Mouse (Mus musculus): ENCODE data around the gene Rbm47. TPM values are rescaled to one million over a fixed set of nuclear protein-coding genes. Genes with fewer than 3 reads are reported as not detected.

Rbm47 gene
- total RNA-seq, 2 experiments from 2014 or later, result 1.5 to 5.4 TPM

DNA sequence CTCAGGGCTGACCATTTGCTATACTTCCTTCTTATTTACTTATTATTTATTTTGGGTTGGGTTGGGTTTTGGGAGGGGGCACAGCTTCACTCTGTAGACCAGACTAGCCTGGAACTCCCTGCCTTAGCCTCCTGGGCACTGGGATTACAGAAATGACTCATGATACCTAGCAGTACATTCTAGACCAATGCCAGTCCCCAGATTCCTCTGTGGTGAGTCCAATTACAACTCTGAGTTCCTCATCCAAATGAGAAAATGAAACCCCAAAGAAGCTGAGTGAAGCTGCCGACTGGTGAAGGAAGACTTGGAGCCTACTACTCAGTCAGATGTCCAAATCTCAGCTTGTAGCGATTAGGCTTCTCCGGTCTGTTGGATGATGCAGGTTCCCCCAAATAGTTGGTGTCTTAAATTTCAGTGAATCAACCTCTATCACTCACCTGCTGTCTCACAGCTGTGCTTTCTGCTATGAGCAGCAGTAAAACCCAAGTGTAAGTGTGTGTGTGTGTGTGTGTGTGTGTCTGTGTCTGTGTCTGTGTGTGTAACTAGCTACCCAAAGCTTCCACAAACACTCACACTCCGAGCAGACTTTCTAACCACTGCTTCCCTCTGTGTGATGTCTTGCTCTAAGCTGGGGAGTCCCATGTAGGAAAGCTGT is 84.5 kb downstream of the Rbm47 start:
- no peak for DNase-seq (ENCODE audit: low spot score in 2 of 2)

DNA sequence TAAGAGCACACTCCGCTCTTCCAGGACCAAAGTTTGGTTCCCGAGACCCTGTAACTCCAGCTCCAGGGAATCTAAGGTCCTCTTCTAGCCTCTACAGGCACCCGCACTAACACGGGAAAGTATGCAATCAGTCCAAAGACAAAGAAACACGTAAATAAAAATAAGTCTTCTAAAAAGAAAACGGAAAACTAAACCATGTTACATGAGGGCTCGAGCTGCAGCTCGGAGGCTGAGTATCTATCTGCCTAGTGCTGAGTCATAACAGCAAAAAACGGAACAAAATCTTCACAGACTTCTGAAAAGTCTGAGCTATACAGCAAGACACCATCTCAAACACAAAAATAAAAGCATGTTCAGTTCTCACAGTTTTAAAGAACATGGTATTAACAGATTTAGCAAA is 86.0 kb downstream of the Rbm47 start:
- DNase-seq (ENCODE audit: low spot score in 2 of 2), result no peak

DNA sequence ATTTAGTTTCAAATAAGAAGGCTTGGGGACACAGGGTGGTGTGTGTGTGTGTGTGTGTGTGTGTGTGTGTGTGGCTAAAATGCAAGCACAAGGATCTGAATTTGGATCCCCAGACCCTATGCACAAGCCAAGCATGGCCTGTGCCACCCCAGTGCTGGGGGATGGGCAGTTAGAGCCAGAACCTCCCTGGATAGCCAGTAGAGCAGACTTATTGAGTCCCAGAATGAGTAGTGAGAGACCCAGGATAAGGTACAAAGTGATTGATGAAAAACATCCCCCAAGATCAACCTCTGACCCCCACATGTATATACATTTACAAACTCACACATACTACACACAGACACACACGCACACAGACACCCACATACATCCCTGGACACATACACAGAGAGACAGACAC is 86.6 kb downstream of the Rbm47 start:
- no peak for DNase-seq (ENCODE audit: low spot score in 2 of 2)

DNA sequence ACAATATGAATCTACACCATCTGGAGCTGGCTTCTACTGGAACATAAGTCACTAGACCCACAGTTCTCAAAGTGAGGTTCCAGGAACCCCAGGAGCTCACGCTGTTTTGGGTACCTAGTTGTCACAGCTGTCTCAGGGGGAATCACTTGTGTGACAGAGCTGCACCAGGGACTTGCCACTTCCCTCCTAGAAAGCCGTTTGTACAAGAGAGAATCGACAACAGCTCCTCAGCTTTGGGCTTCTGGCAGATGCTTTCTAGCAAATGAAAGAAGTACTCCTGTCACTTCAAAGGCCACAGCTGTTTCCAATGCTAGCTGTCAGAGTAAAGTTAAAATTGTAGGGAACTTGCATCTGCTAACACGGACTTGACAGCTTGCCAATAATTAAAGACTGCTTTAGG is 87.4 kb downstream of the Rbm47 start:
- DNase-seq (ENCODE audit: low spot score in 2 of 2), result no peak

DNA sequence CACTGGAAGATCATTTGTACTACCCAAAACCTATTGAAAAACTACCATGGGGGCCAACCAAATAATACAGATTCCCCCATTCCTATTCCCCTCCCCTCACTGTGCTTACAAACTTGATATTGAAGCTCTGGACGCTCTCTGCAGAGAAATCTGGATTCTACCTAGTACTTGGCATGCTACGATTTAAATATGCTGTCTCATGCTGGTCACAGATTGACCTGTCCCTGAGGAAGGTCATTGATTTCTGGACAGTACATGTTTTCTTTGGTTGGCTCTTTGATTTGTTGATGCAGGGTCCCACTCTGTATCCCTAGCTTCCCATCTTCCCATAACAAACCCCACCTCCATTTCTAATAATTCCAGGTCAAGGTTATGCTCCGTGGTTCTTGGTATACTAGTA is 88.4 kb downstream of the Rbm47 start:
- DNase-seq (ENCODE audit: low spot score in 2 of 2), result no peak

DNA sequence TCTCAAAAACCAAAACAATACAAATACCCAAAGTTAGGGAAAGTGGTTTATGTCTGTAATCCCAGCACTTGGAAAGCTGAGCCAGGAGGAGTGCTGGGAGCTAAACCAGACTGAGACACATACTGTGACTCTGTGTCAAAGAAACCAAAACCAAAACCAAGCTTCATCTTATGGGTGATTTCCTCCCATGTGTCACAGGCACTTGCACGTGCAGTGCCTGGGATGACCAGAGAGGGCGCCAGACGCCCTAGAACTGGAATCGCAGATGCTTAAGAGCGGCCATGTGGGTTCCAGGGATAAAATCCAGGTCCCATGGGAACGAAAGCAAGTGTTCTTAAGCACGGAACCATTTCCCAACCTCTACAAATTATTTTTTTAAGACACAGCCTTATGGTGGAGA is 89.6 kb downstream of the Rbm47 start:
- DNase-seq (ENCODE audit: low spot score in 2 of 2), result peak in 1 of 2 experiments; percentile 16

DNA sequence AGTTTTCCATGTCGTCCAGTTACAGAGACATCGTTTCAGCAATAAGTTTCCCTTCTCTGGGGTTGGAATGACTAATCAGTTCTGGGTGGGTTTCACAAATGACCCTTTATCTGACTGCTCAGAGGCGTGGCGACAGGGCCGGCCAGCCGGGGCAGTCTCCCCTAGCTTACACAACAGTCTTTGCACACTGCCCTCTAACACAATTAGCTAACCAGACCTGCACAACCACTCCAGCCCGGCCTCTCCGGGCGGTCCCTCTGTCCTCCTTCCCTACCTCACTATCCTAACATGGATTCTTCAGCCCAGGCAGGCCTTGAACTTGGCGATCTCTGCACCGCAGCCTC is 90.7 kb downstream of the Rbm47 start:
- DNase-seq (ENCODE audit: low spot score in 2 of 2), result no peak

DNA sequence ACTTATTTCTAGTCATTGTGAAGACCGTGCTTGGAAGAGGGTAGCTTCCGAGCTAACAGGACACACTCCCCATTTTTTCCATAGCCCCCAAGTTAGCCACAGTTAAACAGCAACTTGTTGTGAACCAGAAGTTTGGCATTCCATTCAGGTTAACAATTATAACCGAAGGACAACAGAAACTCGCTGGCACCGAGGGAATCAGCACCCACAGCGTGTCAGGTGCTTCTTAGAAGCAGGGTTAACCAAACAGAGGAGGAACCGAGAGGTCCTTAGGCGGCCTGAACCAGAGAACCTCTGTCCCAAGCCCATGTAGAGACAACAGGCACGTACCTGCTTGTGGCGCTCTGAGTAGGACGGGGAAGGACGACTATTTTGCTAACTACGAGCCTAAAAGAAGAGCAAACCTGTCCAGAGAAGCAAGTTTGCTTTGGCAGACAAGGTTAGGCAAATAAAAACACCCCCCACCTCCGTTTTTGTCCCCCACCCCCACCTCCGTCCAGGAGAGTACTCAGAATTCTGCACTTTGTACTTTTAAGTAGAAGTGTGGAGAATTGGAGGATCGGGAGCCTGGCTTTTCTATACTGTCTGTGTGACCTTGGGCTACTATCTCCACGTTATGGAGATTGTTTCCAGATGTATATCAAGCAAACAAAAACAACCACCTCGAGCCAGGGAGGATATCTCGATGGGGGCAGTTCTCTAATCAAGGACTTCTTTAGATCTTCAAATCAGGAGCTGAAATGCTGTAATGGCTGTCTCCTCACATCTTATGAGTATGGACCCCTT is 91.3 kb downstream of the Rbm47 start:
- no peak for DNase-seq (ENCODE audit: low spot score in 2 of 2)

DNA sequence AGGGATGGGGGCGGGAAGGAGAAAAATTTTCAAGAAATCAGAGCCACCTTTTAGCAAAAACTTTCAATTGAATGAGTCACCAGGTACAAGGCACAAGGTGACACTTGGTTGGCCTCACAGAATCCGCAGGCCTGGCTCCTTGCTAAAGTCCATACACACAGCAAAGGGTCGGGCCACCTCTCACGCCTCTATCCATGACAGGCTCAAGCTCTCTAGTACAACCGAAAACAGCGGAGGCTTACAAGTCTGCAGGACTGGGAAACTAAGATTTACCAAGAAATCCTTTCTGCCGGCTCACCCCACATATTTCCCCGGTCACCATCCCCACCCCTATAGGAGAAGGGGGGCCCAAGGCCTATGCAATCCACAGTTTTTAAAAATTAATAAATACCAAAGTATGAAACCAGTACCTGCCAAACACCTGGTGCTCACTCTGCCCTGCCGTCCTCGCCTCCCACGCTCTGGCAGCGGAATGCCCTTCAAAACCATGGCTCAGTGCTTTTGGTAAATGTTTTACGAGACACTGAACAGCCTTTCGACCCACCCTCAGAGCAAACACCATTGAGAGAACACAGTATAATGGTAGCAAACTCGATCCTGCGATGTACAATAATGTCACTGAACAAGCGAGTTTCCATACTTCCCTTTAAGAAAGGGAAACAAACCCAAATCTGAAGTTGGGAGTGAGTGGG is 92.2 kb downstream of the Rbm47 start:
- DNase-seq (ENCODE audit: low spot score in 2 of 2), result no peak

DNA sequence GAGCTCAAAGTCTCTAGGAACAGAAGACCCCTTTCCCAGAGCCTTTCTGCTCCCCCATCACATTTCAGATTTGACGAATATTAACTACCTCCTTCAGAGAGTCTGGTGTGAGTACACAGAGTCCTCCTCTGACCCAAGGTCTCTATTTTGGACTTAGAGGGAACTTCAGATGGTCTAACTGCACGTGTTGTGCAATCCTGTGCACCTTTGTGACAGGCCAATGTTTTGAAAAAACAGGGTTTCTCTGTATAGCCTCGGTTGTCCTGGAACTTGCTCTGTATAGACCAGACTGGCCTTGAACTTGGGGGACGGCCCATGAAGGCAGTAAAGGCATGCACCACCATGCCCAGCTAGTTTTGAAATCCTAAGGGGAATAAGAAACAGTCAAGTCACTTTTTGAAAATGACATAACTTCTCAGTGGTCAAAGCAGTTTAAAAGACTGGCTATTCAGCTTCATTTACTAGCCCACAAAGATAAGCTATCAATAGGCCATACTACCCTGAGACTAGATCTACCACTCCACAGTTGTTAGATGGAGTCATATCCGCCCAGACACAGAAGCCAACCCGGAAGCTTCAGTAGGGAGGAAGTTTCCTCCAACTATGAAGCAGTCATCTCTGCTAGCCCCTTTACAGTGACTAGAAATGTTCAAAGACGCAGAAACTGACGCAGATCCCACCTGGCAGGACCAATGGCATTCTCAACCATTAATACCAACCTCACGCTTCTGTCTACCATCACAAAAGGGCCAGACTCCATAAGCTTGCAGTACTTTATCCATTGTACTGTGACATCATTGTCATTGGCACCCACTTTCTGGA is 93.3 kb downstream of the Rbm47 start:
- no peak for DNase-seq (ENCODE audit: low spot score in 2 of 2)

DNA sequence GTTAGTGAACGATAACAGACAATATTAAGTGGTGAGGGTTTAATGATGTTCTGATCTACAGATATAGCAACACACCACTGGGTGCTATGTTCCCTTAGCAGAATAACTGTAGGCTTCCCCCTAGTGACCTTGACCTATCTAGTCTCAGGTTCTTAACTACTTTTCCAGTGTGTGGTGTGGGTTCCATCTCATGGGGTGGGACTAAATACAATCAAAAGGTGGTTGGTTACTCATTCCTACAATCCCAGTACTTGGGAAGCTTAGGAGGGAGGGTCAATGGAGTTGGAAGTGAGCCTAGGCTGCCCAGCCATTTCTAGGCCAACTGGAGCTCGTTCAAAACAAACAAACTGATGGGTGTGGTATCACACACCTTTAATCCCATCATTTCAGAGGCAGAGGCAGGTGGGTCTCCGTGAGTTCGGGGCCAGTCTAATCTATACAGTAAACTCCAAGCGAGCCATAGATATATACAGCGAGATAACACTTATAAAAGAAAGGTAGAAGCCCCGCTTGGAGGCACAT is 94.4 kb downstream of the Rbm47 start:
- DNase-seq (ENCODE audit: low spot score in 2 of 2), result no peak

DNA sequence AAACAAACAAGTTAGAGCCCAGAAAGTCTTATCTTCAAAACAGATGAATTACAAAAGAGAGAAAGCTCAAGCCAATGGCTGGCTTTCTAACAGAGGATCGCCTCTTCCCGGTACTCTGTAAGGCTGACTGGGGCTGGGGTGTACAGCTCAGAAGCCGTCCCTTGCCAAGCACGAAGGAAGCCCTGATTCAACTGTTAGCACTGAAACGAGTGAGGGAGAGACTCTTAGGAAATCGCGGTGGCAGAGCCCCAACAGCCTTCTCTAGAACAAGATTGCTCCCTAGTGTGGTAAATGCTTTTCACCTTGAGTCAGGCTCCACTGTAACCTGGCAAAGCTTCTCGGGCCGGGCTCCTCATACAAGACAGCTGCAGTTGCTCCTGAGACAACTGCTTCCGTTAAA is 95.5 kb downstream of the Rbm47 start:
- no peak for DNase-seq (ENCODE audit: low spot score in 2 of 2)

DNA sequence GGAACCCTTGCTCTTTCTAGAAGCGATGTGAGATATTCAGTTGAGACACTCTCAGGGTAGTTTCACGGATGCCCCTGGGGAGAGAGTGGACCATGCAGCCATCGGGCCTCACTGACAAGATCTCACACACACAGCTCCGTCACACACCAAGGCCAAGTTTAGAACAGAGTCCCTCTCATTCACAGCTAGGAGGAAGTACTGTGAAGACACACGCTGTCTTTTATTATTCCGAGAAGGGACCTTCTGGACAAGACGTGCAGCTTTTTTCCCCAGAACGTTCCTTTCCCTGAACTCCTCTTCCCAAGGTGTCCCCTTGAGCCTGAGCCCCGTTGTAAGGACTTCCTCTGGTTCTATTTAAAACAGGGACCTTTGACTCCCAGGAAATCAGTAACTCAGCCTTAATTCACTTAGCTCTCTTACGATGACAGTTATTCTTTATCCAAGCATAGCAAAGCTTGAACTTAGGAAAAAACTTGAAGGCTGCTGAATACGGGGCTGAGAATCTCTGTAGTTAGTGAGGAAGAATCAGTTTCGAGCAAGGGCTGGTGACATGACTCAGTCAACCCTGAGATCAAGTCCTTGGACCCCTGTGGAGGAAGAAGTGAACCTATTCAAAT is 96.1 kb downstream of the Rbm47 start:
- DNase-seq (ENCODE audit: low spot score in 2 of 2), result no peak

DNA sequence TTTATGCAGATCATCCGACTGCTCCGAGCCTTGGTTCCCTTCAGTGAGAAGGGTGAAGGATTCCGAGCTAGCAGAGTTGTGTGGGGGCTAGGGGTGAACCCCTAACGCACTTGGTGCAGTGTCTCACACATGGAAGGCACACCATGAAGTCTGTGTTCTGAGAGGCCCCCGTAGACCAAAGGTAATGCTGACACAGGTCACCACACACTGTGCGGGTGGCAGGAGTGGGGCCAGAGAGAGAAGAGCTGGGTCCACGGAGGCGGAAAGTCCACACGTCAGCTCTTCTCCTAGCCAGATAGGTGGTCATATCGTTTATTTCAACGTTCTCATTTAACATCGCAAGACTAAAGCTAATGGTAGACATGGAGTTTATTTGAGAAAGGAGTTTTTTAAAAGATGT is 97.0 kb downstream of the Rbm47 start:
- DNase-seq (ENCODE audit: low spot score in 2 of 2), result no peak

DNA sequence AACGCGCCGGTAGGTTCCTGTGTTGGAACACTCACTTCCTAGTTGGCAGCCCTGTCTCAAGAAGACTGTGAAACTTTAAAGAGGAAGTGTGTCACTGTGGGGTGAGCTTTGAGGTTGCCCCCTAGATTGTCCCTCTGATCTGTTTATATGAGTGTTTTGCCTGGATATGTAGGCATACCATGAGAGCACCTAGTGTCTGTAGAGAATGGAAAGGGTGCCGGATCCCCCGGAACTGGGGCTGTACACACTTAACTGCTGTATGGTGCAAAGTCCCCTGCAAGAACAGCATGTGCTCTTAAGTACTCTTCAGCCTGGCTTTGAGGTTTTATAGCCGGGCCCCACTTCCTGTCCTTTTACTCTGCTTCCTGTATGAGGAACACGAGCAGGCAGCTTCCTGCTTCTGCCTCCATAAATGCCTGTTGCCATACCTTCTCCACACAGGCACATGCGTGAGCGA is 97.9 kb downstream of the Rbm47 start:
- DNase-seq (ENCODE audit: low spot score in 2 of 2), result peak in 1 of 2 experiments; percentile 17

DNA sequence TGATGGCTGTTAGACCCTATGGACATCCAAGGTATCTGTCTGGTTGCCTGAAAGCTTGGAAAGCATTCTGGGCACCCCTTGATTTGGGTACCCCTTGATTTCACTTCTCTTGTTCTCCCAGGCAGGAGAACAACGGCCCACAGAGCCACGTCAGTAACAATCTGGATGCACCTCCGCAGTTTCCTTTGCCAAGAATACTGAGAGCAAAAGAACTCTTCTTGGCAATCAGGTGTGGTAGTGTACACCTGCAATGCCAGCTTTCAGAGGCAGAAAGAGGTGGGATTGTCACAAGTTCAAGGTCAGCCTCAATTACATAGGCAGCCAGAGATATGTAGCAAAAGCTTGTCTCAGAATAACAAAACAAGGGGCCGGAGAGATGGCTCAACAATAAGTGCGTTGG is 98.7 kb downstream of the Rbm47 start:
- DNase-seq (ENCODE audit: low spot score in 2 of 2), result no peak

DNA sequence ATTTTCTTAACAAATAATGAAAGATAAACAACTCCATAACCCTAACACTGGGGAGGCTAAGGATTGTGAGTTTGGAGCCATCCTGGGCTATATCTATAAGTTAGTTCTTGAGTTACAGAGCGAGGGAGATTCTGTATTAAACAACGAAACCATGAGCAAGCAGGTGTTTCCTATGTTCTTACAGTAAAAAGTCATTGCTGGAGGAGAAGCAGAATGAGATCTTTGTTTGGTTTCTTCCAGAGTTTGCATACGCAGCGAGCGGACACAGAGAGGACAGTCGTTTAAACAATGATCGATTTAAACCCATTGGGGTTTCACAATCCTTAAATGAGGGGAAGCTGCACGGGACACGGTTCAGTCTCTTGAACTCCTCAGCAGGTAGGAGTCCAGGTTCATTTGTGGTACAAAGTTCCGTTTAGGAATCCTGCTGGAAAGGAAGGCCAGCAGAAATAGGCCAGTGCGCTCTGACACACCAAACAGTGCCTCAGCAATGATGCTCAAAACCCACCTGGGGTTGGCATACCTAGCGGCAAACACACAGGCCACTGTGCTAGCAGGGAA is 99.2 kb downstream of the Rbm47 start:
- no peak for DNase-seq (ENCODE audit: low spot score in 2 of 2)

DNA sequence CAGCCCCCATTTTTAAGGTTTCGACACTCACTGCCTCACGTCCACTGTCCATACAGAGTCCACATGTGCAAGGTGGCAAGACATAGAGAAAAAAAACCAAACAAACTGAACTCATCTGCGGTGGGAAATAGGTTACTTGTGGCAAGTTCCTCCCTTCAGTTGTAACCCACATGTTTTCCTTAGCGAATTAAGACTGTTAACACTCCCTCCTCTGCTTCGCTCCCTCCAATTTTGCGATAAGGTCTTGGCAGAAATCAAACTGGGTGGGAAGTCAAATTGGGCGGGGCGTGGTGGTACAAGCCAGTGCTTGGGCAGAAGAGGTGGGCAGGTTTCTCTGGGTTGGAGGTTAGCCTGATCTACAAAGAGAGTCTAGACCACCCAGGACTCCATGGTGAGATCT is 101.2 kb downstream of the Rbm47 start:
- DNase-seq (ENCODE audit: low spot score in 2 of 2), result no peak

DNA sequence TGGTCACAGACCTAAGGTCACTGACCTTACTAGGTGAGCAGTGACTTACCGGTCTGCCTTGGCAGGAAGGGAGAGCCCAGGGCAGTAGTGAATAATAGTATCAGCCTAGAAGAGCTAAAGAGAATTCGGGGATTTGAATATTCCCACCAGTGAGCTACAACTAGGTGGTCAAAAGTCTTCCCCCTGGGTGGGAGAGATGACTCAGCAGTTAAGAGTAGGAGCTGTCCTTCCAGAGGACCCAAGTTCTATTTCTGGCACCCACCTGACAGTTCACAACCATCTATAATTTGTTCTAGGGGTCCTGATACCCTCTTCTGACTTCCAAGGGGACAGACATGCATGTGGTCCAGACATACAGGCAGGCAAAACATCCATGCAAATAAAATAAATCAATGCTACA is 102.6 kb downstream of the Rbm47 start:
- no peak for DNase-seq (ENCODE audit: low spot score in 2 of 2)

DNA sequence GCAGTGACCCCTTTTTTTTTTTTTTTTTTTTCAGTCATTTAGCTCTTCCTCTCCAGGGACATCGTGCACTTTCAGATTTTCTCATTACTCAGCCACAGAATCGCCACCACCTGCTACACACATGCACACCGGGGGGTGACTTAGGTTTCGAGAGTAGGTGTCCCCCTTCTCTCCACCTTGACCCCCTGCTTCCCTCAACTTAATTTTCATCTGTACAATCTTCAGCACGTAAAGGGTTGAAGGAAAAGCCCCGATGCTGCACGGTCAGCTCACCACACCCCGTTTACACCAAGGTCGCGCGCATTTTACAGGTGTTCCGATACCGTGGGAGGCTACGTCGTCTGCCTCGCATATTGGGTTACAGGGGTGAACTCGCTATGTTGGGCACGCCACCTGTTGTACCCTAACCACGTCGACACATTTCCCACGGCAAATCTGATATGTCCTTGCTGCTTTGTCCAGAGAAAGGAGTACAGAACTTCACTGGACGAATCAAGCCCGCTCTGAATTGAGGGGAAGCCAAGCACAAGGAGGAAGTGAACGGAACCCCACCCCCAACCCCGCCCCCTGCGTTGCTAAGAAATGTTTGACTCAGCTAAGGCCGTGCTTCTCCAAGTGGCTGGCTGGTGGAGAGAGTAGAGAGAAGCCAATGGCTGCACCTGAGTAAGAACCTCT is 103.3 kb downstream of the Rbm47 start:
- DNase-seq (ENCODE audit: low spot score in 2 of 2), result no peak
